Mouse (Mus musculus): Measurements from ENCODE around the gene Clca3a1. TPM values are rescaled to one million over a fixed set of nuclear protein-coding genes. Genes with fewer than 3 reads are reported as not detected.
"Not testable (repeated sequence)": the region's sequence is repeated elsewhere in the genome, so short reads cannot be mapped to it uniquely, and the experiment has no call there.

Gene Clca3a1
- polyA plus RNA-seq, 1 experiment from 2014 or later = 0.14 TPM

DNA sequence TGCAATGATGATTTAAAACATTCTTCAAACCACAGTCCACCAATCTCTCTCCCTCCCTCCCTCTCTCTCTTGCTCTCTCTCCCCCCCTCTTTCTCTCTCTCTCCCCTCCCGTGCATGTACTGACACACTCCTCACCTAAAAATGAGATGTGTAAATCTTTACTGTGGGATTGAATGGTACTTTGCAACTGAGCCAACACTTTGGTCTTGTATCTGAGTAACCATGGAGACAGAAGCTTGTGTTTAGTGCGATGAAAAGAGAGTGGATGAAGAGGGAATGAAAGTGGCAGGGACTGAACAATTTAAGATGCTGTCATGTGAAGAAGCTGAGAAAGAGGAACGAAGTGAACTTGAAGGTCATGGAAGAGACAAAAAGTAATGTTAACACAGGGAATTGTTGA is 13.1 kb downstream of the Clca3a1 start:
- ATAC-seq (ENCODE audit: low FRiP score) = not testable (repeated sequence)

DNA sequence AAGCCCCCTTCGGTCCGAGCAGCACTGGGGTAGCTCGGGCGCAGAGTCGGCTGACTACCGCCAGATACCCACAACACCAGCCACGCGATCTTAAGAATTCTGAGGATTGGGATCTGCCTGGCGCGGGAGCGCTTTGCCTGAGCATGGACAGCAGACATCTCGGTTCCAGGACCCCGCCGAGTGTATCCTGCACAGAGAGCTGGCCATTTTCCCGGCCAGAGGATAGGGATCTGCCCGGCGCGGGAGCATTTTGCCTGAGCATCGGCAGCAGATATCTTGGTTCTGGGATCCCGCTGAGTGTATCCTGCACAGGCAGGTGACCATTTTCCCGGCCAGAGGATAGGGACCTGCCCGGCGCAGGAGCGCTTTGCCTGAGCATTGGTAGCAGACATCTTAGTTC is 22.4 kb downstream of the Clca3a1 start:
- ATAC-seq (ENCODE audit: low FRiP score); H3K4me1 ChIP-seq (replicated peaks); H3K9ac ChIP-seq; H3K36me3 ChIP-seq; H3K4me3 ChIP-seq; H3K9me3 ChIP-seq; H3K27me3 ChIP-seq; H3K27ac ChIP-seq; H3K4me2 ChIP-seq: not testable (repeated sequence)
- WGBS = 78% methylated on average over 24 of the region's 24 CpGs

More for the DNA sequence above, 13.1 kb downstream of the Clca3a1 start:
- not testable (repeated sequence) for H3K9ac ChIP-seq; H3K4me3 ChIP-seq; H3K27me3 ChIP-seq; H3K4me2 ChIP-seq; H3K4me1 ChIP-seq (replicated peaks); H3K9me3 ChIP-seq; H3K36me3 ChIP-seq; H3K27ac ChIP-seq
- WGBS = 33% methylated on average over 3 of the region's 3 CpGs

DNA sequence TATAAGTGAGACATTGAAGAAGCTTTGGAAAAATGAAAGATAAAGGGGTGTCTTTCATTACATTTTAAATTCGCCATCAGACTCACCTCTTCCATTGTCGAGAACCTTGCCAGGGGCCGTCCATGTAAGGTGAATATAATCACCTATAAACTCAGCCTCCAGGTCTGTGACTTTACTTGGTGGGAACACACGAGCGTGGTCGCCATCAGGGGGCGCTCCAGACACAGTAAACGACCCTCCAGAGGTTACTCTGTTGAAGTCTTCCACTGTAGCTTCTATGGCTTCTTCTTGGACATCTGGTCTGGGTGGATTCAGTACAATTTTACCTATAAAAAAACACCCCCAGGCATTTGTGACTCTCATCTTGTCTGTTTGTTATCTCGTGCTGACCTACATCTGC is 23.9 kb downstream of the Clca3a1 start:
- H3K4me3 ChIP-seq = no peak overlapping the region
- H3K9me3 ChIP-seq = no peaks in the 10 kb centered on the region
- H3K36me3 ChIP-seq = no peaks in the 10 kb centered on the region
- no peaks in the 10 kb centered on the region for H3K4me1 ChIP-seq (replicated peaks)
- no peak overlapping the region for H3K4me2 ChIP-seq
- no peak for ATAC-seq (ENCODE audit: low FRiP score)
- WGBS = 32% methylated on average over 9 of the region's 9 CpGs
- no peak overlapping the region for H3K27ac ChIP-seq
- no peak overlapping the region for H3K9ac ChIP-seq
- H3K27me3 ChIP-seq = no peaks in the 10 kb centered on the region

DNA sequence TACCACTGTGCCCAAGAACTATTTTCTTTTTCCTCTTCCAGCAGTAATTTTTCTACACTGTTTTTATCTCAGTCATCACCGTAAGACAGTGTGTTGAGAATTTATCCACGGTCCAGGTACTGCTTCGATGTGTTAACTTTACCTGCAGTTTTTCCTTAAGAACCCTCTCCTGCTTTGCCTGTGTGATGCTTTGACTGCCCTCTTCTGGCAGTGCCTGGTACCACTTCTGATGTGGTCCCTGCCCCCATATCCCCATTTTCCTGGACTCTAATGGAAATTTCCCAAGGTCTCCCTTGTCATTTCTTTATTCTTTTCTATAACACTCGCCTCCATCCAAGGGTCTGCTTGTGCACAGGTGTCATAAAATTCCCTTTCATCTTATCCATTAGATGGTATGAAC is 37.3 kb downstream of the Clca3a1 start:
- 55% methylated on average over 4 of the region's 4 CpGs for WGBS

DNA sequence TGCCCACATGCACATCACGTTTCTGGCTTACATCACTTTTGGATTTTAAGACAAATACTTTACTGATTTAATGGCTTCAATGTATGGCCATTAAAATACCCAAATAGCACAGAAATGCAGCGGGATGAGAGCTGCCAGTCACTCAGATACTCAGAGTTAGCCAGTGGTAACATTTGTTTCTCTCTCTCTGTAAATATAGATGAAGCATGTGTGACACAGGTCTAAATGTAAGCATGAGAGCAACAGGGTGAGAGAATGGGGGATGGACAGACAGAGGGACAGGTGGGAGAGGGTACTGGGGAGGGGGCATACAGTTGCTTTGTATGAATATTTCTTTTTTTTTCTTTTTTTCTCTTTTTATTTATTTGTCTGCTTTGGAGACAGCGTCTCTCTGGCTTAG is 38.2 kb downstream of the Clca3a1 start:
- 90% methylated on average over 3 of the region's 3 CpGs for WGBS
- not testable (repeated sequence) for H3K36me3 ChIP-seq; H3K9me3 ChIP-seq; H3K4me2 ChIP-seq; H3K27ac ChIP-seq; H3K27me3 ChIP-seq; H3K9ac ChIP-seq; H3K4me3 ChIP-seq; ATAC-seq (ENCODE audit: low FRiP score)
- H3K4me1 ChIP-seq (replicated peaks) = peaks cover 22% of the 10 kb centered on the region

More for the DNA sequence above, 37.3 kb downstream of the Clca3a1 start:
- Histone ChIP-seq H3K27ac (no peak overlapping the region), H3K27me3 (no peaks in the 10 kb centered on the region), H3K36me3 (no peaks in the 10 kb centered on the region), H3K9me3 (no peaks in the 10 kb centered on the region), H3K4me3 (no peak overlapping the region), H3K9ac (no peak overlapping the region), H3K4me2 (no peak overlapping the region), H3K4me1 (replicated peaks) (peaks cover 14% of the 10 kb centered on the region)
- no peak for ATAC-seq (ENCODE audit: low FRiP score)

DNA sequence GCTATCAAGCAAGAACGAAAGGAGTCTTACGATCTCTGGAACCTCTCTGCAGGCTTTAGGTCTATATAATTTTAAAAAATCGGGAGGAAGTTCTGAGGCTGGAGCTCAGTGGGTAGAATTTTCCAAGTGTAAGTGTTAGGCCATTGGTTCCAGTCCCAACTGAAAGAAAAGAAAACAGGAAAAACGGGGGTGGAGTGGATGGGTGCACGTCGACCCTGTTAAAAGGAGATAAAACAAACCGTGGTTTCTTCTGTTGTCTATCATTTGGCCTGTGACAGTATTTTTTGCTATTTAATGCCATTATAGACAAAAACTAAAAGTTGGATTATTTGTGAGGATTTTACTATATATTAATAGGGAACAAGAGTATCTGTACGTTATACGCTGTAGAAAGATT is 38.9 kb downstream of the Clca3a1 start:
- H3K36me3 ChIP-seq = no peaks in the 10 kb centered on the region
- H3K4me2 ChIP-seq = no peak overlapping the region
- 90% methylated on average over 9 of the region's 9 CpGs for WGBS
- no peak overlapping the region for H3K27ac ChIP-seq
- no peaks in the 10 kb centered on the region for H3K9me3 ChIP-seq
- ATAC-seq (ENCODE audit: low FRiP score) = no peak
- H3K4me3 ChIP-seq = no peak overlapping the region
- H3K4me1 ChIP-seq (replicated peaks) = peaks cover 25% of the 10 kb centered on the region
- no peak overlapping the region for H3K9ac ChIP-seq
- H3K27me3 ChIP-seq = no peaks in the 10 kb centered on the region

DNA sequence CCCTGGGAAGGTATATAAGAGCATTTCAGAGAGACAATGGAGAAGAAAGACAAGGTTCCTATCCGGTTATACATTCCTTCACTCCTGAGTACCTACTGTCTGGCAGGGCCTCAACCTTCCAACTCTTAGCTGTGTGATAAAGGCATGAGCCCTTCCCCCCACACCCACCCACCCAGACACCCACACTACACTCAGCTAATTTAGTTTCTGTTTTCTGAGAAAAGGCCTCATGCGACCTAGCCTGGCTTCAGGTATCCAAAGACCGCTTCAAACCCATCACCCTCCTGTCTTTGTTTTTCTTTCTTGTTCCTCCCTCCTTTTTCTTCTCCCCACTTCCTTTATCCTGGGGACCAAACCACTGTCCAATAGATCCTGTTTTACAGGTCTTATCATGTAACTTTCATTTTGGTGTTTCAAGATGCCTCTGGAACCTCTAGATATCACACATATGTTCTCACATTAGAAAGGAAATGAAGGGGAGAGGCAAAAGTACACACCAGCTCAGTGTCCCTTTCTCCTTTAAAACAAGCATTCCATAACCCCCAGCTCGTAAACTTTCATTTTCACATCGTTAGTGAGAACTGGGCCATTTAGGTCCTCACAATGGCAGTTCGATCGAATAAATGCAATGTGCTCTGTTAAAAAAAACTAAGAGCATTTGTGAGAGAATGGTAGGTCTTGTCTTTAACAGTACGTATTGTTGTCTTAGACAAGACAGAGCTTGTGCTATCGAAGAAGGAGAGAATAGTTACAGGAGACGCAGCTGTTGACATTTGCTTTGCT is 39.5 kb downstream of the Clca3a1 start:
- Histone ChIP-seq H3K9me3 (no peaks in the 10 kb centered on the region), H3K27me3 (no peaks in the 10 kb centered on the region), H3K9ac (0 out of 2 replicates have a peak overlapping the region, but pooled peaks have one; percentile 95), H3K4me2 (peak overlapping the region; percentile 51), H3K4me1 (replicated peaks) (peaks cover 30% of the 10 kb centered on the region), H3K36me3 (no peaks in the 10 kb centered on the region), H3K27ac (0 out of 2 replicates have a peak overlapping the region, but pooled peaks have one; percentile 99), H3K4me3 (peak overlapping the region; percentile 85)
- ATAC-seq (ENCODE audit: low FRiP score) = peak; percentile 11; the same call in 1 of the 2 replicates
- WGBS = 86% methylated on average over 10 of the region's 10 CpGs

DNA sequence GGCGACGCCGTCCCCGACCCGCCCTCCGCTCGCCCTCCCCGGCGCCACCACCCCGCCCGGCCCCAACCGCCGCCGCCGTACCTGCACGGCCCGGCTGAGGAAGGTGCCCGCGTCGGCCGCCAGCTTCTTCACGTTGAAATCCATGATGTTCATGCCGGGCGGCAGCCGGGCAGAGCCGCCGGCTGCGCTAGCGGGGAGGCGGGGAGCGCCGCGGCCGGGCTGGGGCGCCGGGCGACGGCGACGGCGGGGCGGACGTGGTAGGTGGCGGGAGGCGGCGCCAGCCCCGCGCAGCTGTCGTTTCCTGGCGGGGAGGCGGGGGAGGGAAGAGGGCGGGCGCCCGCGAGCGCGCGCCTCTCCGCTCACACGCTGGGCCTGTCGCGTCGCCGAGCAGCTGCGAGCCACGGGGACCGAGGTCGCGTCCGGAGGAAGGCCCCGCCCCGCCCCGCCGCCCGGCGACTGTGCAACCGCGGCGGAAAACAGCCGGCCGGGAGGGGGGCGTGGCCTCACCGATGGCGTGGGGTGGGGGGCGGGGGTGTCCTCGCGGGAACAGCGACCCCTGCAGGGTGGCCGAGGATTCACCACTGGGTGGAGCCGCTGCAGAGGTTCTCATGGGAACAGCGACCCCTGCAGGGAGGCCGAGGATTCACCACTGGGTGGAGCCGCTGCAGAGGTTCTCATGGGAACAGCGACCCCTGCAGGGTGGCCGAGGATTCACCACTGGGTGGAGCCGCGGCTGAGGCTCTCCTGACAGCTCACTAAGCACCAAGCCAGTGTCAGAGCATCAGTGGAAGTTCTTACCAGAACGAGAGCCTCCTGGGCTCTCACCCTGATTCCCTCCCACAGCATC is 40.7 kb downstream of the Clca3a1 start, which contains the start of gene Sh3glb1:
Gene Sh3glb1 (minus strand): TSS at position 435 of the 847 bp plus-strand sequence.
- Histone ChIP-seq H3K27ac (peak within 1 kb of the TSS; percentile 99), H3K9ac (peak within 1 kb of the TSS; percentile 95), H3K4me1 (replicated peaks) (peaks cover 37% of the 10 kb centered on the region), H3K4me3 (peak within 1 kb of the TSS; percentile 85), H3K27me3 (no peaks in the 10 kb centered on the region), H3K36me3 (no peaks in the 10 kb centered on the region), H3K9me3 (no peaks in the 10 kb centered on the region), H3K4me2 (peak within 1 kb of the TSS; percentile 83)
- peak; percentile 93 for ATAC-seq (ENCODE audit: low FRiP score)
- 1% methylated on average over 48 of the region's 98 CpGs for WGBS

DNA sequence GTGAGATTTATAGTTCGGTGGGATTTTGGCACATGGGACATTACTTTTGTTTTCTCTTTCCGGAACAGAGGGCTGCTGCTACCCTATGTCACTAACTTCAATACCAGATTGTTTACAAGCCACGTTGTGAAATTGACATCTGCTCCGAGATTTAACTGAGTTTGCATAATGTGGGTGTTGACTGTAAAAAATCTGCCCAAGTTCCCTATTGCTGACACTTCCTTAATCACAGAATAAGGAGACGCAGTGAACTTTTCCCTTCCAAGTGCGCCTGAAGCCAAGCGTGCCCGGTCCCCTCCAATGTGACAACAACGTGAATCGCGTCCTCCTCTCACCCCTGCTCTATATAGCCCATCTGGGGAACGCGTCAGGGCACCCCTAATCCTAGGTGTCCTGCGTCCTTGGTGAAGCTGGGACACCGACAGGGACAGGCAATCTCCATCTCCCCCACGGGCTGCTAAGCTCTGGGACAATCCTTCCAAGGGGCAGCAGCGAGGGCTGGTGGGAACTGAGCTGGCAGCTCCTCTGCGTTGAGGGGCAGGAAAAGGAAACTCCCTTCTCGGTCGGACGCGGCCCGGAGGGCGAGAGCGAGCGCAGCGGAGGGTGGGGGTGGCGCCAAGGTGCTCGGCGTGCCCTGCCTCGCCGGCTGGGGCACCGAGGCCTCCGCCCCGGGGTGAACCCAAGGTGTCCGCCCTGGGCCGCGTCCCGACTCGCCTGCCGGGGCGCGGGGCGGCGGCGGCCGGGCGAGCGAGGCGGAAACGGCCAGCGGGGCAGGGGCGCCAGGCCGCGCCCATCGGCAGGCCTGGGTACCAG is 41.5 kb downstream of the Clca3a1 start:
- H3K4me3 ChIP-seq = peak overlapping the region; percentile 85
- peak; percentile 67 for ATAC-seq (ENCODE audit: low FRiP score)
- H3K4me2 ChIP-seq = peak overlapping the region; percentile 83
- WGBS = under 1% methylated on average over 29 of the region's 56 CpGs
- H3K9me3 ChIP-seq = no peaks in the 10 kb centered on the region
- no peaks in the 10 kb centered on the region for H3K27me3 ChIP-seq
- no peaks in the 10 kb centered on the region for H3K36me3 ChIP-seq
- H3K9ac ChIP-seq = peak overlapping the region; percentile 95
- H3K27ac ChIP-seq = peak overlapping the region; percentile 99
- H3K4me1 ChIP-seq (replicated peaks) = peaks cover 42% of the 10 kb centered on the region

DNA sequence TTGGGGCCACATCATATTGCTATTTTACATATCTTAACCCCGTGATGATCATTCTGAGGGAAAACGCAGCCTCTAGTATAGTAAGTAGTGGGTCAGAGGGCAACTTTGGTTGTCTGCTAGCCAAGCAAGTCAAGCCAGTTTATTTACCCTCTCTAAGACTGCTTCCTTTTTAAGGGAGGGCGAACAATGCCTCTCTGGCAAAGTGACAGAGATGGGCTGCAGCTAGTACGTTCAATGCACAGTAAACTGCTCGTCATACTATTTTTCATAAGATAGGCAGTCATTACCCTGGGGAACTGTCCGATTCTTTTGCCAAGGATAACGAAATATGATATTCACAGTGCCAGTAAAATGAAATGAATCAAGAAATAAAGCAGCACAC is 42.1 kb downstream of the Clca3a1 start:
- WGBS = 14% methylated on average over 7 of the region's 7 CpGs
- no peak for ATAC-seq (ENCODE audit: low FRiP score)
- H3K27me3 ChIP-seq = no peaks in the 10 kb centered on the region
- peak overlapping the region; percentile 85 for H3K4me3 ChIP-seq
- peak overlapping the region; percentile 99; the same call in 1 of the 2 replicates for H3K27ac ChIP-seq
- H3K4me1 ChIP-seq (replicated peaks) = peaks cover 42% of the 10 kb centered on the region
- H3K9ac ChIP-seq = peak overlapping the region; percentile 95
- no peaks in the 10 kb centered on the region for H3K9me3 ChIP-seq
- no peaks in the 10 kb centered on the region for H3K36me3 ChIP-seq
- H3K4me2 ChIP-seq = peak overlapping the region; percentile 83

DNA sequence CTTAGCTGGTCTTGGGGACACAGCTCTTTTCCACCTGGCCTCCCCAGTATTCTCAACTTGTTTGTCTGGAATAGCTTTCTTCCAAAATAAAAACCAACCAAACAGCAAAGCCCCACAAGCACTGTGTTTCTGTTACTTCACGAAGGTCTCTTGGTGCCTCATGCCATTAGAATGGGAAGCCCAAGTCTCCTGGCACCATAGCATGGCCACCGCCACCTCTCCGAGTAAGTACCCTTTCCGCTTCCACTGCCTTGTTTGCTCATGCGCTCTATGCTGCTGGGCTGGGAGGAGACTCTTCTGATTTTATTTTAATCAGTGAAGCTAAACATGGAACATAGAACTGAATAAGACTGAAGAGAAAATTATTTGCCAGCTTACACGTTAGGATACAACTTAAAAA is 42.9 kb downstream of the Clca3a1 start:
- no peak for ATAC-seq (ENCODE audit: low FRiP score)
- Histone ChIP-seq H3K27me3 (no peaks in the 10 kb centered on the region), H3K36me3 (no peaks in the 10 kb centered on the region), H3K27ac (no peak overlapping the region), H3K4me3 (0 out of 2 replicates have a peak overlapping the region, but pooled peaks have one; percentile 0), H3K4me1 (replicated peaks) (peaks cover 42% of the 10 kb centered on the region), H3K4me2 (peak overlapping the region; percentile 29), H3K9me3 (no peaks in the 10 kb centered on the region), H3K9ac (no peak overlapping the region)
- 82% methylated on average over 6 of the region's 6 CpGs for WGBS

DNA sequence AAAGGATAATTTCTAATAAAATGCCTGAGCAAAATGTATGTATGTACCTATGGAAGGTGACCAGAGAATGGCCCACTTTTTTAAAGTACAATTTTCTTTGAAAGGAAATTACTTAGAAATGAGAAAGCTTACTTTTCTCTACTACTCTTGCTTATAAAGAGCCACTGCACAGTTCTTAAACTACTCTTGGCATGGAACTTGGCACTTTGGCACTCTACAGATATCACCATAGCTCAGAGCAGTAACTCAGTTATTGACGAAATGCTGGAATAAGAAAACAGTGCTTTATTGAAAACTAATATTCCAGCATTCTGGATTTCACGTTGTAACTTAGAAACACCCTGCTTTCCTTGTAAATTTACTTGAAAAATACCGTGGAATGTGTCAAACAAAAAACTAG is 43.7 kb downstream of the Clca3a1 start:
- no peak overlapping the region for H3K9ac ChIP-seq
- no peak overlapping the region for H3K27ac ChIP-seq
- 89% methylated on average over 3 of the region's 3 CpGs for WGBS
- no peak overlapping the region for H3K4me2 ChIP-seq
- peaks cover 42% of the 10 kb centered on the region for H3K4me1 ChIP-seq (replicated peaks)
- H3K27me3 ChIP-seq = no peaks in the 10 kb centered on the region
- ATAC-seq (ENCODE audit: low FRiP score) = no peak
- no peak overlapping the region for H3K4me3 ChIP-seq
- peaks cover 6% of the 10 kb centered on the region for H3K36me3 ChIP-seq
- no peaks in the 10 kb centered on the region for H3K9me3 ChIP-seq
